Mouse (Mus musculus) spleen, postnatal 10 days (tissue): ENCODE data around the gene Rrh.
"Not testable (repeated sequence)": the region's sequence is repeated elsewhere in the genome, so short reads cannot be mapped to it uniquely, and the experiment has no call there.

Source experiments
- DNase-seq, 2 experiments: peaks; one replicate each; pipeline ENCODE4 v3.0.0; 2021 to 2022; ENCODE audit warnings: low spot score in 2 of 2

The Rrh gene

DNA sequence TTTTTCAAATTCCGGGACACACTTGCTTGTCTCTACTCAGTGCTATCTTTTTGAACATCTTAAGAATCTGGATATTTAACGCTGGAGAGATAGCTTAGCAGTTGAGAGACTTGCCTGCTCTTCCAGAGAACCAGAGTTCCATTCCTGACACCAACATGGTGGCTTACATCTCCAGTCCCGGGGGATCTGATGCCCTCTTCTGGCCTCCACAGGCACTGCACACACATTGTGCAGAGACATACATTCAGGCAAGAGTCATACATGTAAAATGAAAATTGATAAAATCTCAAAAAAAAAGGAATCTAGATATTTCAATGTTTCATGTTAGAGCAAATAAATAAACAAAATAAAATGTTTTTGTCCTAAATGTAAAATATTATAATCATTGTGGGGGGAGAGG, 39.6 kb downstream of the Rrh start:
- no peak for DNase-seq

DNA sequence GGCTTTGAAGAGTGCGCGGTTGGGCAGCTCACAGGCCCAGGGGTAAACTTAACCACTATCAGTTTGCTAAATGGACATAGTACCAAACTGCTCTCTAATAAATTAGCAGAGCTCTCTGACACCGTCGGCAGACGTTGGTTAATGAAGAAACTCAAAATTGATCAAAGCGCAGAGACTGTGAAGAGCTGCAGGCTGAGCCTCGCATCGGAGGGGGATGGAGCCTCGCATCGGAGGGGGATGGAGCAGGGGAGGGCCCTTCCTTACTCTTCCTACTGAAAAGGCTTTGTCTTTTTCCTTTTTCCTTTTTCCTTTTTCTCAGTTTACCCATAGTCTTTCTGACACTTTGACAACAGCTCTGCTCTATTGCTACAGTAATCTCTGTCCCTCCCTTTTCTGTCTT, 41.0 kb downstream of the Rrh start:
- DNase-seq, result no peak

DNA sequence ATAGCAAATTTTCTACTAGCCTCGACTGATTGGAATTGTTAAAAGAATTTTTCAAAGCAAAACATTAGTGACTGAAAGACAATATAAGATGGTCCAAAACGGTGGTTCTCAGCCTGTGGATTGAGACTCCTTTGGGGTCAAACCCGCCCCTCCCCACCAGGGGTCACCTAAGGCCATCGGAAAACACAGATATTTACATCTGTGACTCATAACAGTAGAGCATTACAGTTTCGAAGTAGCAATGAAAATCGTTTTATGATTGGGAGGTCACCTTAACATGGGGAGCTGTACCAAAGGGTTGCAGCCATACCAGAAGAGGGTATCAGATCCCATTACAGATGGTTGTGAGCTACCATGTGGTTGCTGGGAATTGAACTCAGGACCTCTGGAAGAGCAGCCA, 51.2 kb downstream of the Rrh start:
- no peak for DNase-seq

DNA sequence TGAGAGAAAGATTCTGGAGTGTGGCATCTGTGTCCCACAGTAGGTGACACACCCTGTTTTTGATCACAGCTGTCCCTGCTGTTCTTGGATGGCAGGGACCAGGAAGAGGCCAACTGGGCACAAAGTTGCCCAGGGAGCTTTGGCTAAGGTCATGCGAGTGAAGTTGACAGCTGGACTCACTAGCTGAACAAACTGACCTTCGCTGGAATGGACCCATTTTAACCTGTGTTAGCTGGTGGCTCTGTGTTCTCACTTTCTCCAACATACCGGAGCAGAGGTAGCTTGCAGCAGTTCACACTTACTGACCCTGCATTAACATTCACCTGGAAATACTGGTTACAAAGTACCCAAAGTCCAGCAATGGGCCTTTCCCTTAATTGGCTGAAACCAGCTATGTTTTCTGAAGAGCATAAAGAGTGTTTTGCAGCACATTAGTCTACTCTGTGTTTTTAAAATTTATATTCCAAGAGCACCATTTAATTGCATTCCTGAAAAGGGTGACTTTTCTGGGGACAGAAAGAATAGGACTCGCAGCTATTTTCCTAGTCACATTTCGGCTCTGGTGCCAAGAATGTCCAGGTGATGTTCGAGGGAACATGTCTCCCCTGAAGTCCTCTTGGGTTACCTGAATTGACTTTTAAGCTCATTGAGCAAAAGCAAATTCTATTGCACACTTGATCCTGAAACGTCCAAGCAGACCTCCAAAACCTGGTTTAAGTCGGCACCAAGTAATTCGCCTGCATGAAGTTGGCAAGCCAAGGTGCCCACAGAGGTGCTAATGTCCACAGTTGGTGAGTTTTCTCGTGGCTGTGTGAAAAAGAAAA, 55.2 kb downstream of the Rrh start:
- no peak for DNase-seq

DNA sequence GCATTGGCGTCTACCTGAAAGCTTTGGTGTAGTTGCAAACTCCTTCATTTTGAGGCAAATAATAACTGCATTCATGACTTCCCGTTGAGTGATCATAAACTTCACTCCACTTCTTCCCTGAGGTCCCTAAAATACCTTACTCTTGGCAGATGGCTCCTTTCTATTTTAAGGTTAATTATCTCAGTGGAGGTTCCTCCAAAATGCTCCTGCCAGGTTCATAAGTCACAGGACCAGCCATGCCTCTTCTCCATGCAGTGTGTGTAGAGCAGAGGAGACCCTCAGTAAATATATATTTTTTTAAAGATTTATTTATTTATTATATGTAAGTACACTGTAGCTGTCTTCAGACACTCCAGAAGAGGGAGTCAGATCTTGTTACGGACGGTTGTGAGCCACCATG, 56.3 kb downstream of the Rrh start:
- no peak for DNase-seq

DNA sequence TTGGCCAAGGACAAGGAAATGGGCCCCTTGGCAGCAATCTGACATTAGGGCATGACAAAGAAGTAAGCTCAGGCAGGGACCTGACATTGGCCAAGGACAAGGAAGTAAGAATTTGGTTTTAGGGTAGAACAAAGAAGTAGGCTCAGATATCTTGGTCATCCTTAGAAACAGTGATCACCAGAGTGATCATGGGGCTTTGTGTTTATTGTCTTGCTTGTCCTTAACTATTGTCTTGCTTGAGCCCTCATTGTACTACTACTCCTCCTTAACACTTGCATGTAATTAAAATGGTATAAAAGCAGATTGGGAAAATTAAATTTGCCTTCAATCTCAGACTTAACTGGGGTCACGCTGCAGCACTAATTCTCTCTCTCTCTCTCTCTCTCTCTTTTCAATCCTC, 64.8 kb downstream of the Rrh start:
- not testable (repeated sequence) for DNase-seq

DNA sequence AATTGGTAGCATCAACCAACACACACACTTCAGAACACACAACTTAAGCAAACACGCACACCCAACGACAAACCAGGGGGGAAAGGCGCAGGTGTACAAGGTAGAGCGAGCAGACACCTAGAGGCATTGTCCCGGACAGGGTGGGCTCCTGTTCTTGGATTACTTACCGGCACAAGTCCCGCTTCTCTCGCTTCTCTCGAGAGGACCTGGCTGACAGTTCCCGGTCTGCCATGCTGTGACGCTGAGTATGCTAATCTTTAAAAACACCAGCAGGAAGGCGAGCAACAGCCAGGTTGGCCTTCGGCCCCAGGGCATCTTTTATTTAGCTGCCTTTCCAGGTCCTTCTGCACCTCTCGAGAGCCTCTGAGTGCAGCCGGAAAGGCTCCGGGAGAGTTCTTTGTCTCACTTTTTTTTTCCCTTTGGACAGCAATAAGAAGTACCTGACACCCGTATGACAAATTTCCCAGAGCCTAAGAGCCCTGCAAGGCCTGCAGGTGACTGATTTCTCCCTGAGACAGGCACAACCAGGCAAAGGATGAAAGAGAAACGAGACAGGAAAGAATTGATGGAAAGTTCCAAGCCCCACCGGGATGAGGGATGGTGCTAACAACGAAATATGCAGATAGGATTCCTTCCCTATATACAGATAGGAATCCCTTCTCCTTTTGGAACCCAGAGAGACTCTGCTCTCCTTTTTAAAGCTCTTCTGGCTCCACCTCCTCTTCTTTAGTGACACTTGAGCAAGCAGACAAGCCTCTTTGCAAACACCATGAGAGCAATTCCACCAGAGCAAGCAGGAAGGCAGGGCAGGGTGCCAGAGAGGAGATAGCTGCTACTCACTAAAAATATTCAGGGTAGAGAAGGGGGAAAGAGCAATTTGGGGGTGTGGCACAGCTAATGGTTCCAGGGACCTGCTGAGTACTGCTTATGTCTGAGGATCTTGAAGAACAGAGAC, 67.5 kb downstream of the Rrh start, which contains the start of gene Egf:
TSS of gene Egf (minus strand) at position 667 of the 955 bp plus-strand sequence.
- no peak for DNase-seq
